Mouse (Mus musculus) hindbrain, postnatal 0 days (tissue): Measurements from ENCODE around the gene Zfp384. TPM values are rescaled to one million over a fixed set of nuclear protein-coding genes. Genes with fewer than 3 reads are reported as not detected.

Experiments used
- ATAC-seq: fragments of 200-750 bp; cut with Nextera tagmentation; 2 replicates; pipeline ENCODE4 v1.8.0; 2017; ENCODE audit warnings: mild to moderate bottlenecking, moderate TSS enrichment, moderate library complexity
- DNase-seq: peaks from one replicate; pipeline ENCODE4 v3.0.0-alpha.2; 2015; ENCODE audit warnings: low spot score
- H3K27ac ChIP-seq: fragments of 300-500 bp; sonication (generic); 2 replicates; pipeline ENCODE4 v1.5.1; 2014; ENCODE audit warnings: mild to moderate bottlenecking
- H3K27me3 ChIP-seq: fragments of 300-500 bp; sonication (generic); 2 replicates; pipeline ENCODE4 v1.6.1; 2014; ENCODE audit warnings: low read length, mixed read lengths; ENCODE audit not compliant: insufficient read depth
- H3K36me3 ChIP-seq: fragments of 300-500 bp; sonication (generic); 2 replicates; pipeline ENCODE4 v1.6.1; 2014; ENCODE audit warnings: low read length, mixed read lengths; ENCODE audit not compliant: insufficient read depth
- H3K4me1 ChIP-seq: fragments of 300-500 bp; sonication (generic); 2 replicates; pipeline ENCODE4 v1.6.1; 2014; ENCODE audit warnings: antibody characterized with exemption, low read length, mixed read lengths; ENCODE audit not compliant: insufficient read depth
- H3K4me2 ChIP-seq: fragments of 300-500 bp; sonication (generic); 2 replicates; pipeline ENCODE4 v1.6.1; 2014; ENCODE audit warnings: low read depth, mild to moderate bottlenecking, low read length, moderate library complexity, mixed read lengths
- H3K4me3 ChIP-seq: fragments of 300-500 bp; sonication (generic); 2 replicates; pipeline ENCODE4 v1.5.1; 2014; ENCODE audit warnings: low read length
- H3K9ac ChIP-seq: fragments of 300-500 bp; sonication (generic); replicated peaks from 2 replicates; pipeline ENCODE4 v1.6.1; 2014; ENCODE audit warnings: mild to moderate bottlenecking, low read length, moderate library complexity, mixed read lengths
- H3K9me3 ChIP-seq: fragments of 300-500 bp; sonication (generic); 2 replicates; pipeline ENCODE4 v1.6.1; 2016; ENCODE audit warnings: low read length, mixed read lengths
- CTCF ChIP-seq: IDR thresholded peaks from 2 replicates; pipeline ENCODE4 v1.5.1; 2016; ENCODE audit warnings: antibody characterized with exemption, control low read depth, low read depth
- WGBS: fragments of 180-500 bp; shearing (Covaris S2); extraction: QIAGEN DNeasy Blood & Tissue Kit; methylation state at CpG from one replicate; pipeline ENCODE4 v1.1.7; 2014; 5-methylcytosine and 5-hydroxymethylcytosine counted together
- polyA plus RNA-seq: library from polyadenylated mRNA; unstranded; fragments of >200 nt; fragmentation: Nextera tagmentation; extraction: Ambion mirVana; gene quantifications from 2 replicates; pipeline ENCODE4 v1.2.1, GENCODE M21; 2015
- total RNA-seq: library from RNA; depleted of rRNA; stranded (reverse); fragments of >200 nt; gene quantifications from 2 replicates; pipeline ENCODE4 v1.2.3, GENCODE M21; 2014; rRNA removed

Zfp384 gene
- total and polyA plus RNA-seq, 2 experiments from 2014 or later, result 11.6 to 38.6 TPM

DNA sequence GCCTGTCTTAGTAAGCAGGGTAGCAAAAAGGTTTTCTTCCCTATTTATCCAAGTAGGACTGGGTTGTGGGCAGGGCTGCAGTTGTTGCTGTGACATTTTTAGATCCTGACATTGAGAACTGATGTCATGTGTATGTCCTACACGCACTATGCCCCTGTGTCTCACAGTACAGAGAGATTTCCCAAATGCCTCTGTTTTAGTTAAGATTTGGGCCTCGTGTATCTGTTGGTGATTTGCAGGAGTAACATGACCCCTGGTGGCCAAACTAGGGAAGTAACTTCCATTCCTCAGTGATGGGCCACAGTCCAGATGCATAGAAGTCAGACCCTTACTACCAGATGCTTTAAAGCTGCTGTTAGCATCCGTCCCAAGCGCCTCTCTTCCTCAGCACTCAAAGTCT is 75.5 kb downstream of the Zfp384 start:
- 4% methylated on average over 4 of the region's 4 CpGs for whole genome bisulfite sequencing
- Histone ChIP-seq H3K9ac (no peak overlapping the region), H3K27me3 (no peaks in the 10 kb centered on the region), H3K4me3 (no peak overlapping the region), H3K4me1 (peaks cover 3% of the 10 kb centered on the region; the same call in 1 of the 2 replicates), H3K4me2 (no peak overlapping the region), H3K27ac (peak overlapping the region; percentile 23; the same call in 1 of the 2 replicates), H3K9me3 (no peaks in the 10 kb centered on the region), H3K36me3 (no peaks in the 10 kb centered on the region)
- DNase-seq (peak; percentile 86), ATAC-seq (peak; percentile 8; the same call in 1 of the 2 replicates)
- peak; percentile 96 for TF ChIP-seq CTCF

Other genes with a start within 250 kb of the Zfp384 start
- 281 and 357 TPM in 2 replicates for gene Eno2, start 239.5 kb upstream of the Zfp384 start, total RNA-seq
- gene Eno2, start 239.5 kb upstream of the Zfp384 start, polyA plus RNA-seq, result 213 and 216 TPM in 2 replicates
- 6.7 and 9.2 TPM in 2 replicates for gene Lrrc23, start 229.4 kb upstream of the Zfp384 start, total RNA-seq
- gene Lrrc23, start 229.4 kb upstream of the Zfp384 start, polyA plus RNA-seq, result 5.4 and 8.7 TPM in 2 replicates
- gene Spsb2, start 200.5 kb upstream of the Zfp384 start, total RNA-seq, result 7.3 and 8.7 TPM in 2 replicates
- 9.6 and 9.8 TPM in 2 replicates for gene Spsb2, start 200.5 kb upstream of the Zfp384 start, polyA plus RNA-seq
- 506 and 525 TPM in 2 replicates for gene Tpi1, start 194.8 kb upstream of the Zfp384 start, total RNA-seq
- gene Tpi1, start 194.8 kb upstream of the Zfp384 start, polyA plus RNA-seq, result 515 and 534 TPM in 2 replicates
- gene Usp5, start 179.7 kb upstream of the Zfp384 start, total RNA-seq, result 222 and 233 TPM in 2 replicates
- 182 and 189 TPM in 2 replicates for gene Usp5, start 179.7 kb upstream of the Zfp384 start, polyA plus RNA-seq
- 34.7 and 39.9 TPM in 2 replicates for gene Cdca3, start 179.6 kb upstream of the Zfp384 start, total RNA-seq
- gene Cdca3, start 179.6 kb upstream of the Zfp384 start, polyA plus RNA-seq, result 40.9 and 47.3 TPM in 2 replicates
- 0.68 and 0.72 TPM in 2 replicates for gene Gnb3, start 168.9 kb upstream of the Zfp384 start, total RNA-seq
- gene Gnb3, start 168.9 kb upstream of the Zfp384 start, polyA plus RNA-seq, result 1.6 and 2.2 TPM in 2 replicates
- gene P3h3, start 151.4 kb upstream of the Zfp384 start, total RNA-seq, result 71.3 and 79.5 TPM in 2 replicates
- gene P3h3, start 151.4 kb upstream of the Zfp384 start, polyA plus RNA-seq, result 11.3 and 12.0 TPM in 2 replicates
- 193 and 194 TPM in 2 replicates for gene Gpr162, start 145.2 kb upstream of the Zfp384 start, total RNA-seq
- gene Gpr162, start 145.2 kb upstream of the Zfp384 start, polyA plus RNA-seq, result 30.1 and 31.9 TPM in 2 replicates
- gene Cd4, start 120.9 kb upstream of the Zfp384 start, total RNA-seq, result 0.05 TPM in 1 of 2 replicates, not detected in the other
- gene Cd4, start 120.9 kb upstream of the Zfp384 start, polyA plus RNA-seq, result 0.13 and 0.18 TPM in 2 replicates
- 1.8 and 2.2 TPM in 2 replicates for gene Lag3, start 97.4 kb upstream of the Zfp384 start, total RNA-seq
- 3.3 and 3.6 TPM in 2 replicates for gene Lag3, start 97.4 kb upstream of the Zfp384 start, polyA plus RNA-seq
- 913 and 1,024 TPM in 2 replicates for gene Ptms, start 89.0 kb upstream of the Zfp384 start, total RNA-seq
- 767 and 773 TPM in 2 replicates for gene Ptms, start 89.0 kb upstream of the Zfp384 start, polyA plus RNA-seq
- gene Mlf2, start 77.8 kb upstream of the Zfp384 start, total RNA-seq, result 639 and 964 TPM in 2 replicates
- gene Mlf2, start 77.8 kb upstream of the Zfp384 start, polyA plus RNA-seq, result 618 and 628 TPM in 2 replicates
- gene Cops7a, start 43.6 kb upstream of the Zfp384 start, total RNA-seq, result 113 and 146 TPM in 2 replicates
- 97.1 and 101 TPM in 2 replicates for gene Cops7a, start 43.6 kb upstream of the Zfp384 start, polyA plus RNA-seq
- 24.1 and 32.9 TPM in 2 replicates for gene Pianp, start 12.5 kb upstream of the Zfp384 start, total RNA-seq
- 58.9 and 65.4 TPM in 2 replicates for gene Pianp, start 12.5 kb upstream of the Zfp384 start, polyA plus RNA-seq
- 60.7 and 78.3 TPM in 2 replicates for gene Ing4, start 30.6 kb downstream of the Zfp384 start, total RNA-seq
- 97.6 and 102 TPM in 2 replicates for gene Ing4, start 30.6 kb downstream of the Zfp384 start, polyA plus RNA-seq
- 10.5 and 17.3 TPM in 2 replicates for gene Acrbp, start 40.5 kb downstream of the Zfp384 start, total RNA-seq
- gene Acrbp, start 40.5 kb downstream of the Zfp384 start, polyA plus RNA-seq, result 12.2 and 17.5 TPM in 2 replicates
- 0.75 and 1.8 TPM in 2 replicates for gene Lpar5, start 58.8 kb downstream of the Zfp384 start, total RNA-seq
- gene Lpar5, start 58.8 kb downstream of the Zfp384 start, polyA plus RNA-seq, result 0.68 and 0.88 TPM in 2 replicates
- 101 and 106 TPM in 2 replicates for gene Chd4, start 86.8 kb downstream of the Zfp384 start, total RNA-seq
- gene Chd4, start 86.8 kb downstream of the Zfp384 start, polyA plus RNA-seq, result 90.2 and 94.7 TPM in 2 replicates
- gene Nop2, start 122.8 kb downstream of the Zfp384 start, total RNA-seq, result 33.9 and 34.2 TPM in 2 replicates
- gene Nop2, start 122.8 kb downstream of the Zfp384 start, polyA plus RNA-seq, result 37.3 and 38.8 TPM in 2 replicates
- 29.1 and 30.5 TPM in 2 replicates for gene Iffo1, start 136.1 kb downstream of the Zfp384 start, total RNA-seq
- gene Iffo1, start 136.1 kb downstream of the Zfp384 start, polyA plus RNA-seq, result 20.3 and 20.6 TPM in 2 replicates
- gene Gapdh, start 157.3 kb downstream of the Zfp384 start, total RNA-seq, result 2,711 and 2,736 TPM in 2 replicates
- gene Gapdh, start 157.3 kb downstream of the Zfp384 start, polyA plus RNA-seq, result 1,874 and 1,919 TPM in 2 replicates
- gene Ncapd2, start 182.6 kb downstream of the Zfp384 start, total RNA-seq, result 47.1 and 56.3 TPM in 2 replicates
- gene Ncapd2, start 182.6 kb downstream of the Zfp384 start, polyA plus RNA-seq, result 30.3 and 34.1 TPM in 2 replicates
- 20.6 and 40.3 TPM in 2 replicates for gene Mrpl51, start 182.7 kb downstream of the Zfp384 start, total RNA-seq
- 159 and 163 TPM in 2 replicates for gene Mrpl51, start 182.7 kb downstream of the Zfp384 start, polyA plus RNA-seq
- gene Vamp1, start 206.4 kb downstream of the Zfp384 start, total RNA-seq, result 74.6 and 85.3 TPM in 2 replicates
- gene Vamp1, start 206.4 kb downstream of the Zfp384 start, polyA plus RNA-seq, result 73.0 and 74.6 TPM in 2 replicates
- 4.5 and 7.0 TPM in 2 replicates for gene Tapbpl, start 222.7 kb downstream of the Zfp384 start, total RNA-seq
- 7.0 and 7.8 TPM in 2 replicates for gene Tapbpl, start 222.7 kb downstream of the Zfp384 start, polyA plus RNA-seq
- gene Cd27, start 227.9 kb downstream of the Zfp384 start, total RNA-seq, result 0.79 TPM in 1 of 2 replicates, not detected in the other
- gene Cd27, start 227.9 kb downstream of the Zfp384 start, polyA plus RNA-seq, result 0.29 and 0.71 TPM in 2 replicates